Mouse (Mus musculus) R1 (cell line): ENCODE measurements at regions not wholly inside any gene's neighbourhood (a gene's known extent, or its start where the extent isn't known, plus 50 kb on each side); places are given as distances from the start of the nearest gene placed in this dataset.

ENCODE experiments used
- DNase-seq: peaks from one replicate; pipeline ENCODE4 v3.0.0-alpha.2; 2018; ENCODE audit warnings: low read depth, low spot score

DNA sequence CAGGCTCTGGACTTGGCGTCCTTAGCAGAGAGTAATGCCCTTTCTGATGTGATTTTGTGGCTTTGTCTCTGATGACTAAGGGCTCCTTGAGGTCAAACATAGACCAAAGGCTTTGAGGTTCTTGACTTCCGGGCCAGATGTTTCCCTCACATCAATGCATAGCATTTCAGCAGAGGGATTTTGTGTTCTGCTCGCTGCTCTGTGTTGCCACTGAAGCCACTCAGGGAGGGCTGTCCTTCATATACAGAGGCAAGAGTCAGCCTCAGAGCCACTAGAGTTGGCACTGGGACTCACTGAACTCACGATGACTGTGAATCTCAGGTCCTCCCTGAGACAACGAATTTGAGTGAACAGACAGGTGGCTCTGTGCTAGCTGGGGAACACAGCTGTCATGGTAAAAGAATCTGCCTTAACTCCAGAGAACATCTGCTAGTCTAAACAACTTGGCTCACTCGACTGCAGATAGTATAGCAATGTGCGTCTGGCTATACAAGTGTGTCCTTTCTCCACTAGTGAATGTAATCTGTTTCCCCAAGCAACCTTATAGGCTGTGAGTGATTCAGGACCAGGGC lies 74.3 kb downstream of the Gp2 start:
- DNase-seq: no peak

DNA sequence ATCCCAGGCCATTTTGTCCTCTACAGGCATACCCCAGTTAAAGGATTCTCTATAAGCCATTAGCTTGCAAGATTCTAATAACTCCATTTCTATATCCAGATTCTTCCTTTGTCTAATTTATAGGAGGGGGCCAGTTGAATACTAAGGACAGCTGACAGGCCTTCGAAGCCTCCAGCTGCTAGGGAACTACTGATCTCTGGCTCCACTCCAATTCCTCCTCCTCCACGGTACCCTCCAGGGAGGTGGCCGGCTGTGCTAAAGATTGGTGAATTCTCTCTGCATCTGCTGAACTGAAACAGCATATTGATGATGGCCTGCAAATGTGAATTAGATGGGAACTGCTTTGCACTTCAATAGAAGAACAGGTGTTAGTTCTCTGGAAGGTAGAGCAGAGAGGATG lies 79.2 kb downstream of the Gp2 start:
- DNase-seq: peak; percentile 9

DNA sequence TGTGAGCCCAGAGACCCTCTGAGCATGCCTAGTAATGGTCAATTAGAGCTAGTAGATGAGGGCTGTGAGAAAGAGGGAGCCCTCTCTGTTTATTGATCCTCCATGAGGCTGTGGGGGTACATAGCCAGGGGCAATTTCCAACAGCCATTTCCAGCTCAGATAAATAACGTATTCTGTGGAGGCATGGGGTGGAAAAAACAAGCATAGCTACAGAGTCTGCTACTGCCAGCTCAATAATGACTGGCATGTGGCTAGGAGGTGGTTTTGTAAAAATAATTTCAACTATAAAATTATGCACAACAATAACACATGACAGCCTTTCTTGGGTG lies 94.9 kb downstream of the Gp2 start:
- no peak for DNase-seq

DNA sequence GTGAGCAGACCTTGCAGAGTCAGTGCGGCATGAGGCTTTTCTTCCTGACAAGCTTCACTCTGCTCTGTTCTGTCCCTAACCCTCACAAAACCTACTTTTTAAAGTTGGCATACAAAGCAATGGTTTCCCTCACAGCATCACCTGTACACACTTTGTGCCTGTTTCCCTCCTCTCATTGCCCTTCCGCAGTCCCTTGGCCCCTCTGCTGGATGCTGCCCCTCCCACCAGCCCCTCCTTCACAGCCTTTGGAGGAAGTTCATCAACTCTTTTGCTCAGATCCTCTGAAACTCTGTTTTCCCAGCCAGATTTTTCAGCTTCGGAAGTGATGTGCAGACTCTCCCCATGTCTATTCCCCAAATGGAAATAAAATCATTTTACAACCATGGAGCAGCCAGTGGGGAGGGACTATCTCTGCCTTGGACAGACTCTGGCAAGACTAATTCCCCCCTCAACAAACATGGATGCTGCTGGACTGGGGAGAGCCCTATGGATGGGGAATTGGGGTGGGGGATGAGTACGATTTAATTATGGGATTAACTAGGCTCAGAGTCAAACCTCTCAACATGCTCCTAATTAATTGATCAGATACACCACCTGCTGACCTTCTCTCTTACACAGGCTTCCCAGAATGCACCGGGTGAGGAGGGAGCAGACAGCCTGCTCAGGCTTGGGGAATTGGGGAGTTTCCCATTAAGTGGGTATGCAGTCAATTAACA lies 95.4 kb downstream of the Gp2 start:
- DNase-seq: no peak

DNA sequence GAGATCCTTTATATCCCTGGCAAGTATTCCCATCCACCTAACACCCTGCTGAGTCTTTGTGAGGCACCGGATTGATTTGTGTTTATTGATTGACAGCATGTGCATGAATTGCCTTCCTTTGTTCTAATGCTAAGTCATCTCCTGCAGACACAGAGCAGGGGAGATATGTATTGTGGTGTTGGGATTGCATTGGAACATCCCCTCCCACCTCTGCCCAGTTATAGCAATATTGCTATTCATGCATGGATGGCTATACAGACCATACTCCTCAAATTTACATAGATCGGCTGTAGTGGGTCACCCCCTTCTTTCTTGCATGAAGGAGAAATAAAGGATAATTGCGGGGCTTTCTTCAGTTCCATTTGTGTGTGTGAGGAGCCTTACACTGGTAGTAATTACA lies 101.7 kb downstream of the Gp2 start:
- no peak for DNase-seq

DNA sequence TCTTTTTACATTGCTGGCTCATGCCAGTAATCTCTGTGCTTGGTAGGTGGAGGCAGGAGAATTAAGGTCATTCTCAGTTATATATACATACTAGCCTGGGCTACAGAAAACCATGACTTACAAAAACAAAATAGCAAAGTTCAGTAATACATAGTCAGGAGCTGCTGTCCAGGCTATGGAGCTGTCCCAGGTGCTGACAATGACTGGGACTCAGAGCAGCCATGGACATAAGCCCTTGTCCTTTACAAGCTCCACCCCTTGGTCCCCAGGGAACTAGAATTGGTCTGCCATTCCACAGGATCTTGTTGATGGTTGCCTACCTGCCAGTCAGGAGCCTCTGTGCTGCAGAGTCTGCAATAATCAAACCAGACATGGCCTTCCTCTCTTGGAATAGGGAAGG lies 102.8 kb downstream of the Gp2 start:
- peak; percentile 54 for DNase-seq

DNA sequence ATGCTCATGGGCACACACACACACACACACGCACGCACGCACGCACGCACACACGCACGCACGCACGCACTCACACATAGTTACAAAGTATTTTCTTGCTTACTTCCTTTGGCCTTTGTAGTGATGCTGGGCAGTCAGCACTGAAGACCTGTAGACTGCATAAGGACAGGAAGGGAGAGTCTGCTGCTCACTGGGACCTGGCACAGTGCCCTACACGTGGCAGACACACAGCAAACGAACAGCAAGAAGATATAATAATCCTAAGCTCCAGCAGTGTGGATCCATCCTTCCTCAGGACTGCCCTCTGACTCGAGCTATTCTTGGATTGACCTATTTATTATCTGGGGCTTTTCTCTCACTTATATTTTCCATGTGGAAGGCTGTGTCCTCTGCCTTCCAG lies 106.5 kb downstream of the Gp2 start:
- no peak for DNase-seq

DNA sequence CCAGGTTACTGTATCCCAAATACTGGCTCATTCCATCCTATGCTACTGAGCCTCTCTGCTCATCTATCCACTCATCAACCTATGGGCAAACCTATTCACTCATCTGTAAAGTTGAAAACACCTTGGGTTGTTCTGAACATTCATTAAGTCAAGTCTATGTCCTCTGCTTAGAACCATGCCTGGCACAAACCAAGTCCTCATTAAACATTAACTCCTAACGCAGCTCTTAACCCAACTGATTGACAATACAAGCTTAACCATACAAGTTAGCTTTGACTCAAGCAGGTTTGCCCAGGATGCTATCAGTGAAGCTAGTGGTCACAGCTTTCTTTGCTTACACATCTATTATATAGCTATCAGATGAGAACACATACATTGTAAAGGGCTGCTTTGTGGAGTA lies 108.4 kb downstream of the Gp2 start:
- DNase-seq: no peak

DNA sequence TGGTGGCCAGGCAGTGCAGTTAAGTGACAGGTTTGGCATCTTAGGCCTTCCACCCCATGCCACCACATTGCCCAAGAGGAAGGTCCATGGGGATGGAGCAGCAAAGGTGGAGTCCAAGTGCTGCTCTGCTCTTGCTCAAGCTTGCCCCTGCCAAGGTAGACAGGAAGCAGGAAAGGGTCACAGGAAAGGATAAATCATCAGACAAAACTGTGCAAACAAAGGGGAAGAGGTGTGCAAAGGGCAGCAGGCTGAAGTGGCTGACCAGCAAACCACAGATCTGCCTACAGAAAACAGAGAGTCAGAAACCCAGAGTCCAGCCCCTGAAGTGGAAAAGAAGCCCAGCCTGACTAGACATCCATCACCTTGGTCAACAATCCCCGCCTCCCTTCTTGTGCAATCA lies 115.7 kb downstream of the Gp2 start:
- DNase-seq: no peak

DNA sequence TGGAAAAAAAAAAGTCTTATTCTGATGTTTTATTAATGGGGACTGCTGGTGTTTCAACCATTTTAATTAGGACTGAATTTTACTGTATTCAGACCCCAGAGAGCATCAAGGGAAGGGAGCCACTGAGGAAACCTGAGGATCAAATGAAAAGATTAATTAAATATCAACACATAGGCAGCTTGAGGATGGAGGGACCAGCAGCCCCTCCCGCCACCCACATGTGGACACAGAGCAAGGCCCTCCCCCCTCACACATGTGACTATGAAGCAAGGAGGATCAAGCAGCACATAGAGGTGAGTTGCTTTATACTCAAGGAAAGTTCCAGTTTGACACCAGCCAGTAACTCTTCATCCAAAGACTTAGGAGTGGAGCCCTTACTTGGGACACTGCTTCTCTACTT lies 126.0 kb downstream of the Gp2 start:
- no peak for DNase-seq

DNA sequence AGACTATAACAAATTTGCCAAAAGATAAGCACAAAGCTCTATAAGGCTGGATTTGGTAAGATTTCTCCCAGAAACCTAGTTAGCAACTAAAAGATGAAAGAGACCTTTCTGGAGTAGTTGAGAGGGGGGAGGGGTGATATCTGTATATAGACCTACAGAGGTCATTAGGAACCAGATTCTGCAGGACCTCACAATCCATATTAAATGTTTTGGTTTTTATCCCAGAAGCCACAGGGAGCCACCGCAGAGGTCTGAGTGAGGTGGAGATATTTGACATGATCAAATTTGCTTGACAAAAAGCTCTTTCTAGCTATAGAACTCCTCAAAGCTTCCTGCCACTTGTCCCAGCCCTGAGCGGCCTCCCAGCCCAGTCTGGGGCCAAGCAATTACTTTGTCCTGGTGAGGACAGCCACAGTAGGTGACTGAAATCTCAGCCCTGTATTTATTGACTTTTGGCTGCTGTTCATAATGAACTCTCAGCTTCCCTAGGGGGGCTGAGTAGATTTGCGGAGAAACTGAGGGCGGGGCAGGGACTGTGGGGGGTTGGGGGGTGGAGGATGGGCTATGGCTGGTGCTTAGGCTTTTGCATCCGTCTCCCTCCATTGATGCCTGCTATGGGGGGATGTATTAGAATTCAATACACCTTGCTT lies 128.5 kb downstream of the Gp2 start:
- peak; percentile 57 for DNase-seq

DNA sequence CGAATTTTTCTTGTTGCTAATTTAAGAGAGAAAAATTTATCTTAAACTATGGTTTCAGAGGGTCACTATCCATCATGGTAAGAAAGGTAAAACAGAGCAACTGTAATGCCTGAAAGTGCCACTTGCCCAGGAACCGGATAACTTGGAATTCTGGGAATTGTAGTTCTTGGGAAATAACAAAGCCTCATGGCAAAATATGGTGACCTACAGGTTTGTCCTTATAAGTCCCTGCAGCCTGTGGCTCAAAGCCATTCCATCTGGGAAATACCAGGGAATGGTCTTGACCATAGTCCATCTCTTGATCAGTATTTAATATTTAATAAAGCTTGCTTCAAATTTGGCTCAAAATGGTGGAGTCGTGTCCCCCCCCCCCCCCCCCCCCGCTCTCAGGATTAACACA lies 111.9 kb upstream of the Gpr139 start:
- peak; percentile 19 for DNase-seq

DNA sequence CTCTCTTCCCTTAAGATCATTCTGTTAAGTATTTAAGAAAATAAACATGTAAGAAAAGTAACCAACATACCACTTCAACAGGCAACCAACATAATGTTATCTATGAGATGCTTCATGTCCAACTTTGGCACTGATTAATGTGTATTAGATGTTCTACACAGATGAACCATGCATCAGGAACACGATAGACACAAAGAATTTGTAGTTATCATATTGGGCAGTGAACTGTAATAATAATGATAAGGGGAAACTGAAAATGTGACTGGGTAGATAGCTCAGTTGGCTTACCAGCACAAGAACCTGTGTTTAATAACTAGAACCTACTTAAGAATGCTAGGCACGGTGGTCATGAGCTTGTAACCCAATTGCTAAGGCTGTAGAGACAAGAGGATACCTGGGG lies 107.0 kb upstream of the Gpr139 start:
- no peak for DNase-seq

DNA sequence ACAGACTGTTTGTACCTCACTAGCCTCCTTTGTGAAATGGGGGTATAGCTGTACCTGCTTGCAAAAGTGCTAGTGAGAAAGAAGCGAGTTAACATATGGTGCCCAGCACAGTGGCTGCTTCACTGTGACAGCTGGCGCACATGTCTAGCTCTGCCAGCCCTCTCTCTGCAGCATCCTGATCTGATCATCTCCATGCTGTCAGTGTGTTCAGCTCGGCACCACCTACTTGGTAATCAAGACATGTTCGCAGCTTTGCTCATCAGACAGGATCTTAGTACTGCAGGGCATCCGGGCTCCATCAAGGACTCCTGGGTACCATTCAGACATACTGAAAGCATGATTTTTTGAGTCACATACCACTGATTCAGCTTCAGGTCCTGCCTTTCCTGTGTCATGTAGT lies 100.9 kb upstream of the Gpr139 start:
- no peak for DNase-seq

DNA sequence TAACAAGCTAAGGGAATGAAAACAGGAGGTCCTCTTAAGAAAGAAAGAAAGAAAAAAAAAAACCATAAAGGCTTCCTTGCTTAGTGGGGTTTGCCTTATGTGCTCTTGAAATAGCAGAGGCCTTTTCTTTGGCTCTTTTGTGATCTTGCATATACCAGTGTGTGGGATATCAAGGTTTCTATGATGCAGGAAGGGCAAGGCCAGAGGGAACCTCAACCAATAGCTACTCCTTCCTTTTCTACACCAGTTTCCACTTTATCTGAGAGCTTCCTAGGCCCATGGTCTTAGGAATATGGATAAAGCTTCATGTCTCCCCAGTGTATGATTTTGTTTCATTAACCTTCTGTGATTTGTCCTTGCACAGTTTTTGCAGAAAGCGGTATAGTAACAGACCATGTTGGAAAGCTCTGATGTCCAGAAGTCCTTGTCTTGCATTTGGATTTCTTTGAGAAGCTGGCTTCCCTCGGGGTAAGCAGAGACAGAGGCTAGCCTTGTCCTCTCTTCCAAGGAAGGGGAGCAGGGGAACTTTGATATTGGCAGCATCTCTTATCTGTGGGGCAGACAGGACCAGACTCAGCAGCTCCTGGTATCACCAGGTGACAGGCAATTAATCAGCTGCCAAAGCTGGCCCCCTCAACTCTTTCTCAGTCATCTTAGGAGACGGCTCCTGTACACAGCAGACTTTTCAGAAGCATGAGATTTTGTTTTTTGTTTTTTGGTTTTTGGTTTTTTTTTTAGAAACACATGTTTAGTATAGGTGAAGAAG lies 95.7 kb upstream of the Gpr139 start:
- DNase-seq: no peak

DNA sequence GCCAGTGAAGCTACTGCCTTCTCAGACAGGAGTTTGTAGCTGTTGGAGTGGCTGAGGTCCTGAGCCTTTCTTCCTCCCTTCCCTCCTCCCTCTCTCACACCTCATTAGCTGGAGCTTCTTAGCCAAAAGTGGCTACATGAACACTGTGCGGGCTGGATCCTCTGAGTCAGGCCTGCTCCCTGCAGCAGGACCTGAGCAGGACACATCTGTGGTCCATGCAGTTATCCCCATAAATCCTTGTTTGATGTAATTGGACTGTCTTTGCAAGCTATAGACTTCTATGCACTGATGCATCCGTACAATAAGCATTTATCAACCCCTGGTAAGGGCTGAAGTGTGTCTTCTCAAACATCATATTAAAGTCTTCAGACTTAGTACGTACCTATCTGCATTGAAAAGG lies 88.2 kb upstream of the Gpr139 start:
- DNase-seq: no peak

DNA sequence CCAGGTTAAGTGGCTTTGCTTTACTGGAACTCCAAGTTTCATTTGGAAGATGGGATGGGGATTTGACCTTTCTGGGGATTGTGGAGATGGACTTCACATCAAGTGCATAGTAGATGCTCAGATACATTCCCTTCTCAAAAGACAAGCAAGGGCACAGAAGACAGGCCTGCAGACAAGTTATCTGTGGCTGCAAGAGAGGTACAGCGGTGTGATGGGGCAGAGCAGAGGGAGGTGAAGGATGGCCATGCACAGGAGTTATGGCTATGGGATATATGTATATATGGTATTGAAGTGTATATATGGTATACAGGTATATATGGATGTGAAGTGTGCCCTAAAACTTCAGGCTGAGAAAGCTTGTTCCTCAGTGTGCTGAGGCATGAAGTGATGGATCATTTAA lies 87.0 kb upstream of the Gpr139 start:
- no peak for DNase-seq

DNA sequence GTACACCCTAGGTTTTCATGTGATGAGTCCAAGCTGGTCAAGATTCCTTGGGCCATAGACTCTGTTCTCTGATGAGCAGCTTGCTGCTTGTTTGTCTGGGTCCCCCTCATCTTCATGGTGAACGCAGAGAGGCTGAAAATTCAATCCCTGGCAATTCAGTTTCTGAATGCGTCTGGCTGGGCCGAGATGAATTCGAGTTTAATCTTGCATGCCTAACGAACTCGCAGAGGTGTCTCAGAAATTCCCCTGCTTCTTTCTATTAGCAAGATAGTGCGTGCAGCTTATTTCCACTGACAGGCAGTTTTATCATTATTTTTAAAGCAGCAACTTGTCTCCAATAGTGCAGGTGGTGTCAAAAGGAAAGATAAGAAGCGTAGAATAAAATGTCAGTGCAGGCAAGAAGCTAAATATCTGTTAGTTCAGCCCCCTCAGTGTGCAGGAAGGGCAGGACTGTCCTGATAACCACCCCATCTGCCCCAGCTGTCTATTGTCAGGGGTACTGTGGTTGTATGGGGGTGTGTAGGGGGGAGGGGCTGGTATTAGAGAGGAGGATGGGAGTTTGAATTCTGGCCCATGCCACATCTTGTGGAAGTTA lies 86.5 kb upstream of the Gpr139 start:
- no peak for DNase-seq

DNA sequence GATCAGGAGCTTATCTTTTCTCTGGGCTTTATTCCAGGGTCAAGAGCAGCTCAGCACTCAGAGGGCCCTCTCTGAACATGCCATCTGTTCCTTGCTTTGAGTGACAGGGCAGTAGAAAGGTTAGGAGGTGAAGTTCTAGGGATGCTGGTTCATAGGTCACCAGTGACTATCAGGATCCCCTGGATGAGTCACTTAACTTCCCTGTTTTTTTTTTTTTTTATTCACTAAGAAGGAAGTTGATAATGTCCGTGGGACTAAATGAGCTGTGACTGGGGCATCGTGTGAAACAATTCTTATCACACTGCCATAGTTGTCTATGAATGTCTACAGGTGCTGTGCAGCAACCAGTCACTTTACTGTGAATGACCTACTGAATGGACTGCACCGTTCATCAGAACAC lies 73.8 kb upstream of the Gpr139 start:
- no peak for DNase-seq

DNA sequence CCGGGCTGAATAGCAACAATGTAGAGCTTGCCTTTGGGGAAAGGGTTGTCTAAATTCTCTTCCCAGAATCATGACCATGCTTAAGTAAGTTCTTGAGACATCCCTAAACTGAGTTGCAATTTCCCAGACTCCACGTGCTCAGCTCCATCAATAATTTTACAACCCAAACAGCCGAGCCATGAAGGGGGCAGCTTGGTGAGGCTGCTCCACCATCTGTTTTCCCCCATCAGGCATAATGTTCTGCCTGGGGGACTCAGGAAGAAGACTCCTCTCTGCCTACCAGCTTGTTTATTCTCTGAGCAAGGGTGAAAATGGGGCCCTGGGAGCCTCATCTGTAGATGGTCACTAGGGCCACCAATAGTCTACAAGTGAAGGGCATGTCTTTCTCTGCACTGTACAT lies 72.5 kb upstream of the Gpr139 start:
- DNase-seq: no peak

DNA sequence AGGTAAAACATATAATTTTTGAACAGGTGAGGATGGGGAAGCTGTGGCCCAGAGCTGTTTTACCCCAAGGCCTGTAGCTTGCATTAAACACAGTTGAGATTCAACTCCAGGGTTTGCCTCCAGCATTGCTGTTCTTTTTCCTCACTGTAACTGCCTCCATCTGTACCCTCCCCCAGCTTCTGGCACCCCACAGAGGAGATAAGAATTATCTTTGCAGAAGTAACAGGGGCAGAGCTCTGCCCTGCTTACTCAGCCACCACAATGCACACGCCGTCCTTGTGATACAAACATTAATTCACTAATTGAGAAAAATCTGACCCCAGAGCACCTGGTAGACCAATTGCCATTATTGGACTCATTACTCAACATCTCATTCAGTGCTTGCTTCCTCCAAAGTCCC lies 68.3 kb upstream of the Gpr139 start:
- no peak for DNase-seq

DNA sequence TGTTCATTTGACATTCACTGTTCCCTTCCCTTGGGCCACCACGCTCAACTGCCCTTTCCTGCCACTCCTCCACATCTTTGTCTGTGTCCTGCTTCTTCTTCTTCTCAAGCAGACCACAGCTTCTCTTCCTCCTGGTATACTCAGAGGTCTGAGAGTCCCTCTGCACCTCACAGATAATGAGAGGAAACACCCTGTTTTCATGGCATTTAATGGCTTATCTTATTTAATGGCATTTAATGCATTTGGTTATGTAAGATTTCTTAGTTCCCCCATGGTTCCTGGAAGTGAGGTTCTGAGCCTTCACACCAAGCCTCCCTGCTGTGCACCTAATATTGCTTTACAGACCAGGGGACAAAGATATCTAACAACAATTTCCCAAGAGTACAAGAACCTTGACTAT lies 67.3 kb upstream of the Gpr139 start:
- no peak for DNase-seq
